Mouse (Mus musculus) heart, embryonic 16.5 days (tissue): ENCODE results near the gene Mzf1. TPM values are rescaled to one million over a fixed set of nuclear protein-coding genes. Genes with fewer than 3 reads are reported as not detected.

Source experiments
- ATAC-seq: fragments of 200-750 bp; cut with Nextera tagmentation; replicated peaks from 2 replicates; pipeline ENCODE4 v1.8.0; 2017; ENCODE audit warnings: moderate number of reproducible peaks; ENCODE audit not compliant: insufficient read depth, low FRiP score; ENCODE audit errors: extremely low read depth
- H3K27ac ChIP-seq: fragments of 300-500 bp; sonication (generic); 2 replicates; pipeline ENCODE4 v1.5.1; 2014; ENCODE audit warnings: mild to moderate bottlenecking, low read length, control low read depth, moderate library complexity
- H3K27me3 ChIP-seq: fragments of 300-500 bp; sonication (generic); 2 replicates; pipeline ENCODE4 v1.6.1; 2014; ENCODE audit warnings: low read length, mixed read lengths; ENCODE audit not compliant: control insufficient read depth, insufficient read depth
- H3K36me3 ChIP-seq: fragments of 300-500 bp; sonication (generic); 2 replicates; pipeline ENCODE4 v1.6.1; 2014; ENCODE audit not compliant: control insufficient read depth, insufficient read depth
- H3K4me1 ChIP-seq: fragments of 300-500 bp; sonication (generic); 2 replicates; pipeline ENCODE4 v1.6.1; 2014; ENCODE audit warnings: low read length, mixed read lengths; ENCODE audit not compliant: control insufficient read depth, insufficient read depth
- H3K4me2 ChIP-seq: fragments of 300-500 bp; sonication (generic); 2 replicates; pipeline ENCODE4 v1.6.1; 2014; ENCODE audit warnings: low read depth, mild to moderate bottlenecking, control low read depth, low read length
- H3K4me3 ChIP-seq: fragments of 300-500 bp; sonication (generic); 2 replicates; pipeline ENCODE4 v1.5.1; 2014; ENCODE audit warnings: mild to moderate bottlenecking, control low read depth, low read length
- H3K9ac ChIP-seq: fragments of 300-500 bp; sonication (generic); 2 replicates; pipeline ENCODE4 v1.6.1; 2014; ENCODE audit warnings: low read length, control low read depth
- H3K9me3 ChIP-seq: fragments of 300-500 bp; sonication (generic); replicated peaks from 2 replicates; pipeline ENCODE4 v1.6.1; 2016; ENCODE audit warnings: low read length; ENCODE audit not compliant: control insufficient read depth
- WGBS: fragments of 180-500 bp; shearing (Covaris S2); extraction: QIAGEN DNeasy Blood & Tissue Kit; methylation state at CpG from one replicate; pipeline ENCODE4 v1.1.7; 2014; 5-methylcytosine and 5-hydroxymethylcytosine counted together
- polyA plus RNA-seq: library from polyadenylated mRNA; unstranded; fragments of >200 nt; fragmentation: Nextera tagmentation; extraction: Ambion mirVana; gene quantifications from 2 replicates; pipeline ENCODE4 v1.2.1, GENCODE M21; 2015

Mzf1 gene
- polyA plus RNA-seq, 1 experiment from 2014 or later = 1.7 TPM

DNA sequence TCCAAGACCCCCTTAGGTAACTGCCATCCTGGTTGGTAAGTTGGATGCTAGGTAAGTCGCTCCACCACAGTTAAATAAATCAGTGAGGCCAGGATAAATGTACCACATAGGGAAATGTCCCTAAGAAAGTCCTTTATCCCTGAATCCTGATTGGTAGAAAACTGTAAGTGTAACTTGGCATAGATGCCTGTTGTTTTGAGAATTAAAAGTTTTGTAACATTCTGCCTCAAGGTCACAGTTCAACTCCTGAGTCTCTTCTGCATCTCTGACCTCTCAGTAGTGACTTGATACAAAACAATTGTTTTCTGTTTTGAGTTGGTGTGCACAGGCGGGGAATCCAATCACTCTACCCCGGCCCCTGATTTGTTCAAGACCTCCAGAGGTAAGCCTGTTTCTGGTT lies 55.7 kb downstream of the Mzf1 start, which contains the start of gene Trim28:
Gene Trim28 (plus strand): TSS at position 264 of the 400 bp plus-strand sequence.
- ATAC-seq = no peak
- H3K4me1 ChIP-seq = no peaks in the 10 kb centered on the region
- H3K27ac ChIP-seq = no peak within 1 kb of the TSS
- 77% methylated on average over 3 of the region's 3 CpGs for WGBS
- H3K4me3 ChIP-seq = no peak within 1 kb of the TSS
- no peaks in the 10 kb centered on the region for H3K27me3 ChIP-seq
- H3K9ac ChIP-seq = no peak within 1 kb of the TSS
- no peaks in the 10 kb centered on the region for H3K36me3 ChIP-seq
- no peaks in the 10 kb centered on the region for H3K9me3 ChIP-seq
- H3K4me2 ChIP-seq = no peak within 1 kb of the TSS

DNA sequence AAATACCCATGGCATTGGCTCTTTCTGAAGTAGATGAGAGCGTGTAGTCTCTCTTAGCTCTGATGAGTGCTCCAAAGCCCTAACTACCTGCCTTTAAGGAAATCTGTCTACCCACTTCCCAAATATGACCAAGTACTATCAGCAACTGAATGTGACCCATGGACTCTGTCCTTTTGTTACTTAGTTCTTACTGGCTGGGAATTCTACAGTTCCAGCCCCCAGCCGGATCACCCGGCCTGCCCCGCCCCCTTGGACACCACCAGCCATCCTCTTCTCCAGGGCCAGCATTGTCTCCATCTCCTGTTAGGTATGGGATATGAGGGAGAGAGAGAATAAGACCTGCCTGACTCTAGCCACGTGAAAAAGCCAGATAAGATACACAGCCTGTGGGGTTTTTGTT lies 56.5 kb downstream of the Mzf1 start, which contains the start of gene Slc27a5:
Gene Slc27a5 (minus strand): TSS at position 140 of the 400 bp plus-strand sequence.
- Histone ChIP-seq H3K27me3 (no peaks in the 10 kb centered on the region), H3K4me1 (no peaks in the 10 kb centered on the region), H3K9ac (no peak within 1 kb of the TSS), H3K27ac (no peak within 1 kb of the TSS), H3K9me3 (no peaks in the 10 kb centered on the region), H3K36me3 (no peaks in the 10 kb centered on the region), H3K4me2 (no peak within 1 kb of the TSS), H3K4me3 (no peak within 1 kb of the TSS)
- no peak for ATAC-seq
- WGBS = 73% methylated on average over 5 of the region's 5 CpGs

DNA sequence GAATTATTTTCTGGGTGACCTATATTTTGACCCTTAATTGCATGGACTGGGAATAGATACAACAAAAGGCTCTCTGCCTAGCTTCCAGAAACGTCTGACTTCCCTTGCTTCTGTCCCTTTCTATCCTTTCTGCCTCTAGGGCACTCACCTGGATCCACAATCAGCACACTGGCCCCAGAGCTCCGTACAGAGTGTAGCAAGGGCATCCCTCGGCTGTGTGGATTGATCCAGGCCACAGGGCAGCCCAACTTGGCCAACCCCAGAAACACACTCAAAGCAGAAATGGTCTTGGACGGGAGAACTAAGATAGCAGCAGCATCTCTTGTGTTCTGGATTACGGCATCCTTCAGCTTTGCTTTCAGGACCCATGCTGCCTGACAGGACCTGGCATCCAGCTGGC lies 57.3 kb downstream of the Mzf1 start:
- ATAC-seq = no peak
- no peaks in the 10 kb centered on the region for H3K27me3 ChIP-seq
- no peak overlapping the region for H3K4me3 ChIP-seq
- H3K4me1 ChIP-seq = no peaks in the 10 kb centered on the region
- H3K9ac ChIP-seq = no peak overlapping the region
- H3K9me3 ChIP-seq = no peaks in the 10 kb centered on the region
- no peak overlapping the region for H3K4me2 ChIP-seq
- no peaks in the 10 kb centered on the region for H3K36me3 ChIP-seq
- H3K27ac ChIP-seq = no peak overlapping the region
- WGBS = 55% methylated on average over 5 of the region's 5 CpGs

DNA sequence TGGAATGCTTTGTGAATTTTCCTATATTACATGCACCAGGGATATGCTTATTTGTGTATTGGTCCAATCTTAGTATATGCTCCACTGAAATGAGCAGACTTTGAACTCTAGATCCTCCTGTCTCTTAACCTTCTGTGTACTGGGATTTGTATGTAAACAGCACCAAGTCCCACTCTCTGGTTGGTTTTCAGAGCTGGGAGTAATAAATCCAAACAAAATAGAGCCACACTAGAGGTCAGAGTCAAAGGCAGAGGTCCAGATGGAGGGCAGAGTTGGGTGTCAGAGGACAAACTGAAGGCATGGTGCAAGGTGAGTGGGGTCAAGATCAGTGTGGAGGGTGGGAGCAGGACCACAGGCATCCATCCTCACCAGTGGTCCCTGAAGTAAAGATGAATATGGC lies 58.7 kb downstream of the Mzf1 start:
- Histone ChIP-seq H3K4me3 (no peak overlapping the region), H3K27me3 (no peaks in the 10 kb centered on the region), H3K4me2 (no peak overlapping the region), H3K27ac (no peak overlapping the region), H3K9me3 (no peaks in the 10 kb centered on the region), H3K4me1 (no peaks in the 10 kb centered on the region), H3K9ac (no peak overlapping the region), H3K36me3 (no peaks in the 10 kb centered on the region)
- no peak for ATAC-seq

DNA sequence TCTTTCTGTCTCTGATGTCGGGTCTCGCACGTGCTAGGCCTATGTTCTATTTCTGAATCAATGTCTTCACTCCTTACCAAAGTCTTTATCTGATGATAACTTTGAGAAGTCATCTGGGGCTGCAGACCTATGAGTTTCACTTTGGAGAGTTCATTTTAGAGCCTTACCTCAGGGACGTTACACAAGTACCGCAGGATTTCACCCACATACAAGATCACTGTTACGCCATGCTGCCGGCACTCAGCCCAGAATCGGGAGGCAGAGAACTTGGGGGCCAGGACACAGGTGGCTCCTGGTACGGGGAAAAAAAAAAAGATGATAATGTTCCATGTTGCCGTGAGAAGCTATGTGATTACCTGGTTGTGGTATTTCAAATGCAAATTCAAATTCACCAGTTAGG lies 61.4 kb downstream of the Mzf1 start:
- Histone ChIP-seq H3K4me1 (no peaks in the 10 kb centered on the region), H3K4me3 (no peak overlapping the region), H3K27ac (no peak overlapping the region), H3K9ac (no peak overlapping the region), H3K27me3 (no peaks in the 10 kb centered on the region), H3K36me3 (no peaks in the 10 kb centered on the region), H3K9me3 (no peaks in the 10 kb centered on the region), H3K4me2 (no peak overlapping the region)
- ATAC-seq = no peak
- WGBS = 80% methylated on average over 10 of the region's 10 CpGs

Other genes starting within 250 kb of the Mzf1 start
- 8.9 and 11.2 TPM in 2 replicates for gene Zfp329, start 235.9 kb downstream of the Mzf1 start, polyA plus RNA-seq
- gene Zfp110, start 220.0 kb downstream of the Mzf1 start, polyA plus RNA-seq = 23.9 and 26.5 TPM in 2 replicates
- gene Zfp128, start 173.6 kb downstream of the Mzf1 start, polyA plus RNA-seq = 2.7 and 3.2 TPM in 2 replicates
- gene Zscan22, start 156.9 kb downstream of the Mzf1 start, polyA plus RNA-seq = 9.9 and 10.8 TPM in 2 replicates
- gene Rps5, start 132.5 kb downstream of the Mzf1 start, polyA plus RNA-seq = 521 and 529 TPM in 2 replicates
- gene Rnf225, start 127.3 kb downstream of the Mzf1 start, polyA plus RNA-seq = 0.47 and 0.74 TPM in 2 replicates
- gene Zfp324, start 88.9 kb downstream of the Mzf1 start, polyA plus RNA-seq = 6.5 and 6.7 TPM in 2 replicates
- gene Zfp446, start 76.9 kb downstream of the Mzf1 start, polyA plus RNA-seq = 6.5 and 7.0 TPM in 2 replicates
- not detected in 2 replicates for gene Slc27a5, start 56.6 kb downstream of the Mzf1 start, polyA plus RNA-seq
- 123 and 143 TPM in 2 replicates for gene Trim28, start 55.6 kb downstream of the Mzf1 start, polyA plus RNA-seq
- gene Zbtb45, start 44.7 kb downstream of the Mzf1 start, polyA plus RNA-seq = 17.4 and 20.4 TPM in 2 replicates
- 146 TPM in 2 replicates for gene Chmp2a, start 20.0 kb downstream of the Mzf1 start, polyA plus RNA-seq
- gene Ube2m, start 16.5 kb downstream of the Mzf1 start, polyA plus RNA-seq = 49.0 and 94.2 TPM in 2 replicates
- not detected in 2 replicates for gene Vmn1r85, start 40.4 kb upstream of the Mzf1 start, polyA plus RNA-seq
- not detected in 2 replicates for gene Vmn1r86, start 65.2 kb upstream of the Mzf1 start, polyA plus RNA-seq
- gene Vmn1r87, start 85.4 kb upstream of the Mzf1 start, polyA plus RNA-seq = not detected in 2 replicates
- 0.01 TPM in 1 of 2 replicates, not detected in the other for gene Vmn1r88, start 104.8 kb upstream of the Mzf1 start, polyA plus RNA-seq
- not detected in 2 replicates for gene Vmn1r89, start 158.3 kb upstream of the Mzf1 start, polyA plus RNA-seq
- 52.0 and 58.2 TPM in 2 replicates for gene Lig1, start 222.5 kb upstream of the Mzf1 start, polyA plus RNA-seq
- 6.8 and 7.8 TPM in 2 replicates for gene Zswim9, start 224.0 kb upstream of the Mzf1 start, polyA plus RNA-seq